Mouse (Mus musculus): ENCODE data around the gene Prss50. TPM values are rescaled to one million over a fixed set of nuclear protein-coding genes. Genes with fewer than 3 reads are reported as not detected.

Gene Prss50
- total RNA-seq (2023) = 1 to 10 TPM; 2.2 to 2.6 TPM

DNA sequence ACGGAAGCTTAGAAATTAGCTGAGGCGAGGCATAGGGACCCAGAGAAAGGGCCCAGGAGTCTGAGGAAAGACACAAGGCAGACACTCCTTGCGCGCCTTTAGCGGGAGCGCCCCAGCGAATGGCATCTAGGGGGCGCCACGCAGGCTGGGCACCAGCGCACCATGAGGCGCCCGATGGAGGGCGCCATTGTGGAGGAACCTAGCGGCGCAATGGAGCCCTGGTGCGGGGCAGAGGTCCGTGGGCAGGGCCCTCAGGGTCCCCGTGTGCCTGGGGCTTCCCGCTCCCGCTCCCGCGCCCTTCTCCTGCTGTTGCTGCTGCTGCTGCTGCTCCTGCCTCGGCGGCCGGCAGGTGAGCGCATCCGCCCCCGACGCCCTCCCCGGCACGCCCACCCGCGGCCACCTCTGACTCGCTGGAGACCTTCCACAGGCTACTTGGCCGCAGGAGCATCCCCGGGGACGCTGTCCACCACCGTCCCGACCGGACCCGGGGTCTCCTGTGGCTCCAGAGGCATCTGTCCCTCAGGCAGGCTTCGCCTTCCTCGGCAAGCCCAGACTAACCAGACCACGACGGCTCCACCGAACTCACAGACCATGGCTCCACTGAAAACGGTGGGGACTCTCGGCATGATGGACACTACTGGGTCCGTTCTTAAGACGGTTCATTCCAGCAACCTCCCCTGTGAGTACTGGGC lies at the start of gene Prss50:
Prss50 (plus strand) TSS at position 187 of the 692 bp plus-strand sequence.

DNA sequence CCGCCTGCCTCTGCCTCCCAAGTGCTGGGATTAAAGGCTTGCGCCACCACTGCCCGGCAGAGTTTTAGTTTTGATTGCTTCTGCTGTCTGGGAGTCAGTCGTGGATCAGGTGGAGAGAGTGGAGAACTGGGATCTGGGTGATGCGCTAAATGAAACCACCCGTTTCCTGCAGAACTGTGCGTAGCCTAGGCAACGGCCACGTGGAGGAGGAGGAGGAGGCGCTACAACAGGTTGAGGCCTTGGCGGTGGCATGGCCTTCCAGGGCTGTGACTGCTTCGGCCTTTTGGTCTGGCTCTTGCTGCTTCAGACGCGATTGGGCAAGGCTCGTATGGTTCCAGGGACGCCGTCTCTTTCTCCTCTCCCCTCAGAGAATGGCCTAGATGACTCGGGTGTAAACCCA lies 44.0 kb upstream of the Prss50 start, which contains the start of gene Prss44:
Prss44 (plus strand) TSS at position 206 of the 400 bp plus-strand sequence.

DNA sequence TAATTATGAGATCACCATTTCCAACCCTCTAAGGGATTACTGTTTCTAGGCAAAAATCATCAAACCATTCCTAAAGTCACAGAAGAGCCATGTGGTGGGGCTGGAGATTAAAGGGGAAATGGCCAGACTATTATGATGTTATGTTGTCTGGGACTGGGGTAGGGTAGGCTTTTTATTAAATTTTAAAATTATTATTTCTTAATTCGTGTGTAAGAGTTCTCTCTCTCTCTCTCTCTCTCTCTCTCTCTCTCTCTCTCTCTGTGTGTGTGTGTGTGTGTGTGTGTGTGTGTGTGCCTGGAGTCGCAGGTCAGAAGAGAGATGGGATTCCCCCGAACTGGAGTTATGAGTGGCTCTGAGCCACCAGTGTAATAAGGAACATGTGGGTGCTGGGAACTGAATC lies 31.4 kb upstream of the Prss50 start, which contains the start of gene Prss43:
Prss43 (plus strand) TSS at position 301 of the 400 bp plus-strand sequence.

DNA sequence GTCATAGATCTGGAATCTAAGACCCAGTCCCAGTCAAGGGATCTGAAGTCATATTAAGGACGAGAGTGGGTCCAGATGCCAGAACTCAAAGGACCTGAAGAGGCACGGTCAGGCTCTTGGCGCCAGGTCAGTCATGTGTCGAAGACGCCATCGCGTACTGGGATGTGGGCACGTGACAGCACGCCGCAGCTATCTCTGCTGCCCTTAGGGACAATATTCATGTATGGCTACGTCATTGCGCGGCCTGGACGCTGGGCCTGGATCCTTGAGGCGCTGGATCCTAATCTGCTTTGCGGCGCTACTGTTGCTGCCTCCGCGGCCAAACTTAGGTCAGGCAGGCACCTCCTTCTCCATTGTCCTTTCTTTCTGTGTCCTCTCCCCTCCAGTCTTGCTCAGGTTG lies 23.4 kb upstream of the Prss50 start, which contains the start of gene Prss45:
Prss45 (plus strand) TSS at position 178 of the 400 bp plus-strand sequence.

DNA sequence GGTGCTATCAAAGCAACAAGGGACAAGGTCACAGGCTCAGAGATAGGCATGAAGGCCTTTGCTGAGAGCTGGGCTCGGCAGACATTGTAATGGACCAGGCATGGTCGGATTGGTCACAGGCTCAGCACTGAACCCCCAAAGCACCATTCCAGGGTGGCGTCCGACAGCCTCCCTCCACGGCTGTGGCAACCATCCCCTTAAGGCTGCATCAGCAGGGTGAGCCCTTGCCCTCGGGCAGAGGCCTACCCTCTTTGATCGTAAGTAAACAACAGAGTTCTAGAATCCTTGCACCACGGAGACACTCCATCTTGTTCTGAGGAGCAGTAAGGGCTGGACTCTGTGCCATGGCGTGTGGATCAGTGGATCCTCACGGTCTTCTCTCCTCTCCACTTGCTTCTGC lies 13.6 kb upstream of the Prss50 start, which contains the start of gene Prss46:
Prss46 (plus strand) TSS at position 301 of the 400 bp plus-strand sequence.

DNA sequence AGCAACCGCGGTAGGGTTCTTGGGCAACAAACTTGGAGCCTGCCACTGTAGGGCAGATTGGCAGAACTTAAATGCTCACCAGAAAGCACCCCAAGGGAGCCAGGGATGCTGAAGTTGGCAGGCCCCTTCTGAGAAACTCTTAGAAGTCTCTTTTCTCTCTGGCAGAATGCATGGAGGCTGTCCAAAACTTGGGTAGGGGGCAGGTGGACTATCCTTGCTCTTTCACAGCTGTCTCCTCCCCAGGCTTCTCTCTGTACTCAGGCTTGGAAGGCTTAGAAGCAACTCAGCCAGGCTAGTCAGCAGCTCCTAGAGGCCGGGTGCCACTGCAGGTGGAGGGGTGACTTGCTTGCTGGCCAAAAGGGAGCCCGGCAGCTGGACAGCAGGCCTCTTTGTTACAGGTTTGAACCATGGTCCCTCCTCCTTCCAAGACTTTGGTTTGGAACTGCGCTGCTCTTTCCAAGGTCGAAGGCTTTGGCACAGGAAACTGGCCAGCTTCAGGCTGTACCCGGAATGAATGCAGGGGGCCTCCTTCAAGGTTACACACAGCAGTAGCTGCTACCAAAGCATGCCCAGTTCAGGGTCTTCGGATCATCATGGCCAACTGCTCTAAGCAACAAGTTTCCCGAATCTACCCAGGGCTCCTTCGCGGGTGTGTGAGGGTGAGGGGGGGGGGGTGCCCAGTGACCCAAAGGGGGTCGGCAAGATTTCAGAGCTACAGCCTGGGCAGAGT lies 21.6 kb downstream of the Prss50 start, which contains the start of gene Als2cl:
Als2cl (plus strand) TSS at position 680 of the 730 bp plus-strand sequence.

DNA sequence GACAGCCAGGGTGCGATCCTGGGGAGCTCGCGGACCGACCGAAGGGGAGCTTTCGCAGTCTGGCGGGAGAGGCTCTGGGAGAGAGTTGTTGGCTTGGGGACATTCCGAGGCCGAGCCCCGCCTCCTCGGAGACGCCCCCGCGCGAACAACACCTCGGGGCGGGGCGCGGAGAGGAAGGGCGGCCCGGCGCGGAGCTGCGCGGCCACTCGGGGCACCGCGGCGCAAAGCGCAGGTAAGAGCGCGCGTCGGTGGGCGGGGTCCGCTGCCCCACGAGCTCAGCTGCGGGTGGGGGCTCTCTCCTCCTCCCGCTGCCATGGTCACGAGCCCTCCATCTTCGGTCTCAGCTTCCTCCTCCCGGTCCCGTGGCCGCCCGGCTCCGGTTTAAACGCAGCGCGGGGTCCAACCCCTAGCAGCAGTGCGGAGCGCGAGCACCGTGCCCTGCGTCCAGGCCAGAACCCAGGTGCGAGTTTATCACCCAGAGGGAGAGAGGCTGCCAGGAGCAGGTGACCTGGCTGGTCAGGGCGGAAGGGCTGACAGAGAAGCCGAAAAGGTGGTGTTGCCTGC lies 22.3 kb downstream of the Prss50 start, which contains the start of gene Tmie:
Tmie (minus strand) TSS at position 116 of the 564 bp plus-strand sequence.

Other genes with a start within 250 kb of the Prss50 start
- gene Nradd, start 233.5 kb upstream of the Prss50 start, total RNA-seq (2023) = 1 to 10 TPM; 8.0 to 8.6 TPM
- 100 to 1,000 TPM; 266 to 300 TPM for gene Nbeal2, start 203.8 kb upstream of the Prss50 start, total RNA-seq (2023)
- gene Ccdc12, start 201.5 kb upstream of the Prss50 start, total RNA-seq (2023) = 100 to 1,000 TPM; 128 to 154 TPM
- under 1 TPM in 1 of 2 experiments, not detected in 1; 0.50 TPM for gene Myl3, start 116.1 kb upstream of the Prss50 start, total RNA-seq (2023)
- 1 to 10 TPM; 1.2 to 1.5 TPM for gene Pth1r, start 110.8 kb upstream of the Prss50 start, total RNA-seq (2023)
- gene Prss42, start 59.8 kb upstream of the Prss50 start, total RNA-seq (2023) = not detected
- not detected for gene Prss44, start 44.0 kb upstream of the Prss50 start, total RNA-seq (2023)
- gene Prss43, start 31.3 kb upstream of the Prss50 start, total RNA-seq (2023) = not detected
- not detected for gene Prss45, start 23.4 kb upstream of the Prss50 start, total RNA-seq (2023)
- gene Prss46, start 13.5 kb upstream of the Prss50 start, total RNA-seq (2023) = not detected
- 1 to 10 TPM in 1 of 2 experiments, under 1 TPM in 1; 0.39 to 1.1 TPM for gene Als2cl, start 21.9 kb downstream of the Prss50 start, total RNA-seq (2023)
- under 1 TPM; 0.13 to 0.57 TPM for gene Tmie, start 22.1 kb downstream of the Prss50 start, total RNA-seq (2023)
- not detected for gene Fam240a, start 58.9 kb downstream of the Prss50 start, total RNA-seq (2023)
- not detected for gene Tdgf1, start 88.2 kb downstream of the Prss50 start, total RNA-seq (2023)
- gene Lrrc2, start 93.6 kb downstream of the Prss50 start, total RNA-seq (2023) = not detected
- not detected for gene Rtp3, start 132.6 kb downstream of the Prss50 start, total RNA-seq (2023)
- gene Ltf, start 161.3 kb downstream of the Prss50 start, total RNA-seq (2023) = over 10,000 TPM; 11,591 to 11,669 TPM
- gene Ccrl2, start 199.6 kb downstream of the Prss50 start, total RNA-seq (2023) = 100 to 1,000 TPM in 1 of 2 experiments, 10 to 100 TPM in 1; 86.9 to 116 TPM